Mouse (Mus musculus): ENCODE measurements around the gene Rapgef6. TPM values are rescaled to one million over a fixed set of nuclear protein-coding genes. Genes with fewer than 3 reads are reported as not detected.
A peak's percentile ranks its signal among the peaks of the same experiment; 100 is the strongest.

Gene Rapgef6
- polyA plus RNA-seq, 2 experiments from 2014 or later = 180 to 208 TPM

- no peak for ATAC-seq
Observed at GRCm38 (mm10) chr11:54739012-54739750, 216.5 kb downstream of the Rapgef6 start.

GRCm38 (mm10) chr11:54741330-54741729 is 218.7 kb downstream of the Rapgef6 start:
- ATAC-seq = peak; percentile 62

GRCm38 (mm10) chr11:54744231-54744630 is 221.6 kb downstream of the Rapgef6 start:
- ATAC-seq = no peak

Other genes starting within 250 kb of the Rapgef6 start
- not detected for gene Acsl6, start 219.0 kb upstream of the Rapgef6 start, polyA plus RNA-seq (2017; shearing (Covaris generic))
- gene Meikin, start 152.2 kb upstream of the Rapgef6 start, polyA plus RNA-seq (2017; shearing (Covaris generic)) = not detected
- gene Fnip1, start 84.6 kb upstream of the Rapgef6 start, polyA plus RNA-seq (2017; shearing (Covaris generic)) = 10 to 100 TPM; 10.7 to 12.9 TPM